Mouse (Mus musculus) gastrocnemius, postnatal 14 days (tissue): ENCODE measurements around the gene H3f3b. TPM values are rescaled to one million over a fixed set of nuclear protein-coding genes. Genes with fewer than 3 reads are reported as not detected.

ENCODE experiments used
- DNase-seq: peaks from one replicate; pipeline ENCODE4 v3.0.0; 2021; ENCODE audit warnings: mixed read lengths
- intact Hi-C: fragments of 180-260 bp; cut with DNase I; formaldehyde crosslinking; loops from one replicate; pipeline ENCODE4 v1.15.1; 2025; ENCODE audit warnings: low total_unique reads
- long read RNA-seq, 2 experiments: library from polyadenylated mRNA; stranded (forward); transcript quantifications; one replicate each; pipeline ENCODE4 v2.0.0; 2021
- total RNA-seq, 2 experiments: library from RNA; stranded (reverse); gene quantifications; 2 replicates each; pipeline ENCODE4 v1.2.3; 2021

The H3f3b gene
- 100 to 1,000 TPM; 132 to 170 TPM for total RNA-seq
- long read RNA-seq, experiment 1, transcript H3f3b-201 (4 exons, 1,993 nt), result major isoform, 195 of 206 reads
- long read RNA-seq, experiment 1, partial matches to known transcripts, result 0 of 206 reads
- long read RNA-seq, experiment 1, other reads (novel, unspliced or antisense), result 7 of 206 reads
- long read RNA-seq, experiment 2, transcript H3f3b-201 (4 exons, 1,993 nt), result major isoform, 194 of 212 reads
- long read RNA-seq, experiment 2, partial matches to known transcripts, result 1 of 212 reads
- long read RNA-seq, experiment 2, other reads (novel, unspliced or antisense), result 13 of 212 reads

GRCm38 (mm10) chr11:116027756-116028155, at the start of gene H3f3b:
TSS of gene H3f3b (minus strand) at chr11:116027962.
- no peak for DNase-seq
- intact Hi-C loops, result no loop called here

GRCm38 (mm10) chr11:116076836-116077235, 49.1 kb upstream of the H3f3b start:
- intact Hi-C loops, result no loop called here
- no peak for DNase-seq

- no peak for DNase-seq
- intact Hi-C loops, result no loop called here
These were observed 48.4 kb upstream of the H3f3b start for GRCm38 (mm10) chr11:116076266-116076540.

- intact Hi-C loops, result no loop called here
- DNase-seq, result no peak
These were observed 47.9 kb upstream of the H3f3b start for GRCm38 (mm10) chr11:116075539-116076265.

- intact Hi-C loops, result no loop called here
- no peak for DNase-seq
These were observed 46.8 kb upstream of the H3f3b start for GRCm38 (mm10) chr11:116074436-116074991.

GRCm38 (mm10) chr11:116072608-116073007, 44.8 kb upstream of the H3f3b start:
- no peak for DNase-seq
- intact Hi-C loops, result no loop called here

GRCm38 (mm10) chr11:116071510-116071909, 43.7 kb upstream of the H3f3b start:
- intact Hi-C loops, result no loop called here

GRCm38 (mm10) chr11:116065345-116065744, 37.6 kb upstream of the H3f3b start:
- intact Hi-C loops, result no loop called here
- DNase-seq, result no peak

More at GRCm38 (mm10) chr11:116071510-116071909, 43.7 kb upstream of the H3f3b start:
- no peak for DNase-seq

- no peak for DNase-seq
- intact Hi-C loops, result no loop called here
These were observed 36.6 kb upstream of the H3f3b start for GRCm38 (mm10) chr11:116064187-116064867.

GRCm38 (mm10) chr11:116063562-116063961, 35.8 kb upstream of the H3f3b start:
- intact Hi-C loops, result no loop called here
- no peak for DNase-seq

GRCm38 (mm10) chr11:116062521-116062920, 34.8 kb upstream of the H3f3b start:
- intact Hi-C loops, result no loop called here
- no peak for DNase-seq

- no peak for DNase-seq
- intact Hi-C loops, result no loop called here
These were observed 34.1 kb upstream of the H3f3b start for GRCm38 (mm10) chr11:116061641-116062415.

- intact Hi-C loops, result no loop called here
These were observed 32.8 kb upstream of the H3f3b start for GRCm38 (mm10) chr11:116060596-116060995.

GRCm38 (mm10) chr11:116059691-116060025, 31.9 kb upstream of the H3f3b start:
- no peak for DNase-seq
- intact Hi-C loops, result no loop called here

More at GRCm38 (mm10) chr11:116060596-116060995, 32.8 kb upstream of the H3f3b start:
- no peak for DNase-seq

- intact Hi-C loops, result no loop called here
- DNase-seq, result no peak
These were observed 31.3 kb upstream of the H3f3b start for GRCm38 (mm10) chr11:116058868-116059690.

- no peak for DNase-seq
- intact Hi-C loops, result no loop called here
These were observed 30.4 kb upstream of the H3f3b start for GRCm38 (mm10) chr11:116058022-116058614.

GRCm38 (mm10) chr11:116057237-116057881, 29.6 kb upstream of the H3f3b start:
- DNase-seq, result no peak
- intact Hi-C loops, result no loop called here

GRCm38 (mm10) chr11:116055873-116056272, 28.1 kb upstream of the H3f3b start:
- intact Hi-C loops, result no loop called here
- no peak for DNase-seq
